Mouse (Mus musculus): Measurements from ENCODE around the gene Agpat3. TPM values are rescaled to one million over a fixed set of nuclear protein-coding genes. Genes with fewer than 3 reads are reported as not detected.
A peak's percentile ranks its signal among the peaks of the same experiment; 100 is the strongest.

Gene Agpat3
- total RNA-seq, 1 experiment from 2014 or later: 10.9 TPM

GRCm38 (mm10) chr10:78255646-78256059, 96.6 kb downstream of the Agpat3 start:
- peak; percentile 69 to 78 for ATAC-seq (replicated peaks in 1 of 2; ENCODE audit: insufficient read depth in 1 of 2, low FRiP score in 2 of 2, low TSS enrichment in 1 of 2, low read depth in 1 of 2, poor library complexity in 2 of 2, severe bottlenecking in 2 of 2)

DNA sequence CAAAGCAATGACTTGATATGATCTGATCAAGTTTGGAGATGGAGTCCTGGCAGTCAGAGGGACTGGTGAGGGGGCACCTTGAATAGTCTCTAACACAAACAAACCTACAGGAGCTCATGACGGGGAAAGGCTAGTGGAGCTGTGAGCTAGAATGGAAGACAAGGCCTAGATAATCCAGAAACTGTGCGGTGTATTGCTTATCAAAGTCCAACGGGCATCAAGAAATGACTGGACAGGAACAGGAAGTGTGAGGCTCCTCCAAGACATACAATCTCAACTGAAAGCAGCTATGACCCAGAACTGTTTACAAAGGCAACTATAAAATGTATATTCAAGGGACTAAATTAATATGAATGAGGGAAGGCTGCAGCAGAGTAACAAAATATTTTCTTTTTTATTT, 105.1 kb downstream of the Agpat3 start:
- ATAC-seq (replicated peaks in 1 of 2; ENCODE audit: insufficient read depth in 1 of 2, low FRiP score in 2 of 2, low TSS enrichment in 1 of 2, low read depth in 1 of 2, poor library complexity in 2 of 2, severe bottlenecking in 2 of 2): no peak

DNA sequence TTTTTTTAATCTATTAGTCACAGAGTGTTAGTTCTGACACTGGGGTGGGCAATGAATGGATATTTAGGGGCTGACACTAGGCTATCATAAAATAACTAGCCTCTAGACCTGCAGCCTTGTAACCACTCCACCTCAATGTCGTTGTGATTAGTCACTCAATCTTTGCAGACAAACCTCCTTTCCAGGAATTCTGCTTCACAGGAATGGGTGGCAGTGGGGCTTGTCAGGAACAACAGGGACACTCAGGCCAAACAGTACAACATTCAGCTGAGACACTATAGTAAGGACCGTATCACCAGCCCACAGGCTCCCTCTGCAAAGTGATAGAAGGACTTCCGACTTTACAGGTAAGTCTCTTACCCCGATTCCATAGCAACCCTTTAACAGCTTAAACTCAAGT, 105.6 kb downstream of the Agpat3 start:
- ATAC-seq (replicated peaks in 1 of 2; ENCODE audit: insufficient read depth in 1 of 2, low FRiP score in 2 of 2, low TSS enrichment in 1 of 2, low read depth in 1 of 2, poor library complexity in 2 of 2, severe bottlenecking in 2 of 2): no peak

- no peak for ATAC-seq (replicated peaks in 1 of 2; ENCODE audit: insufficient read depth in 1 of 2, low FRiP score in 2 of 2, low TSS enrichment in 1 of 2, low read depth in 1 of 2, poor library complexity in 2 of 2, severe bottlenecking in 2 of 2)
Measured at GRCm38 (mm10) chr10:78245225-78245547, 107.1 kb downstream of the Agpat3 start.

DNA sequence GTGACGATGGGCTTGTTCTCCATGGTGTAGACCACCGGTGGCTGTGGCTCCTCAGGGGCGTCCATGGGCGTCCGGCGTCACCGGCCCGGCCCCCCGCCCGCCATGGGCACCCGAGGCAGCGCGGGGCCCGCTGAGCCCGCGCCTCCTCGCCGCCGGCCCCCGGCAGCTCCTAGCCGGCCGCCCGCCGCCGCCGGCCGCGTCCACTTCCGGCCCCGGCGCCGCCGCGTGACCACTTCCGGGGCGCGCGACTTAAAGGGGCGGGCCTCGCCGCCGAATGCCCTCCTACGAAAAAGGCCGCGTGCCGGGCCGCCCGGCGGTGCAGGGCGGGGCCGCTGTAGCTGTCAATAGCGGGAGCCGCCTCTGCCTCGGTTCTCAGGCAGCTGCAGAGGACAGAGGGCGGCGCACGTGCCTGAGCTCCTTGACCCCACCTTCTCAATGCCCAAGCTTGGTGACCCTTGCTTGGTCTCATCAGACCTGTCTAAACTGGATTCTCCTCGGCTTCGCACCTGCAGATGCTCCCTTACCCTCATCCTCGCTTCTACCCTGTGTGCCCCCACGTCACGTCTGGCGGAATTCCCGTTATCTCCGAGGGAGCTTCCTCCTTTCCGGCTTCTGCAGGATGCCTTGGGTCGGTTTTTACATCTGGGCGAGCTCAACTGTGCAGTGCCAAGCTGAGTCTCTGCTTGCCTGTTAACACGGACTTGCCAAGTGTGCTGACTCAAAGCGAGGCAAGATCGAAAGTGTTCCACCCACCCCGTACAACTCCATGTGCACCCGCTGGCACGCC, 107.7 kb downstream of the Agpat3 start, which contains the start of gene Trappc10:
Trappc10 (minus strand) TSS at position 204 of the 787 bp plus-strand sequence.
- peak; percentile 74 to 81 for ATAC-seq (replicated peaks in 1 of 2; ENCODE audit: insufficient read depth in 1 of 2, low FRiP score in 2 of 2, low TSS enrichment in 1 of 2, low read depth in 1 of 2, poor library complexity in 2 of 2, severe bottlenecking in 2 of 2)

DNA sequence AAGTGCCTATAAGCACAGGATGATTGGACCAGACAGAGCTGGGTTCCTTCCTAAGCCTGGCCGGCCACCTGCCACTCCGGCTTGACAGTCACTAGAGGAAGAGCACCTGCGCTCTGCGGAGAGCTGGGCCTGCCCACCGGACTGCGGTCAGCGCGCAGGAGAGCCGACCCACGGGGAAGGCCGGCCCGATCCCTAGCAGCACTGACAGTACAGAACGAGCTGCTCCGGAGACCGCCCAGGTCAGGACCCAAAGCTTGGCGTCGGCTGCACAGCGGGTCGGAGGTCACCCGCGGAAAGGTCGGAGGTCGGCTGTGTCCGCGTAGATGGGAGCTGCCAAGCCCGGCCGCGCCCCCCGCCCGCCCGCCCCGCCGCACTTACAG, 108.2 kb downstream of the Agpat3 start:
- peak; percentile 39 to 53; a peak in 3 of 4 replicates for ATAC-seq (replicated peaks in 1 of 2; ENCODE audit: insufficient read depth in 1 of 2, low FRiP score in 2 of 2, low TSS enrichment in 1 of 2, low read depth in 1 of 2, poor library complexity in 2 of 2, severe bottlenecking in 2 of 2)

DNA sequence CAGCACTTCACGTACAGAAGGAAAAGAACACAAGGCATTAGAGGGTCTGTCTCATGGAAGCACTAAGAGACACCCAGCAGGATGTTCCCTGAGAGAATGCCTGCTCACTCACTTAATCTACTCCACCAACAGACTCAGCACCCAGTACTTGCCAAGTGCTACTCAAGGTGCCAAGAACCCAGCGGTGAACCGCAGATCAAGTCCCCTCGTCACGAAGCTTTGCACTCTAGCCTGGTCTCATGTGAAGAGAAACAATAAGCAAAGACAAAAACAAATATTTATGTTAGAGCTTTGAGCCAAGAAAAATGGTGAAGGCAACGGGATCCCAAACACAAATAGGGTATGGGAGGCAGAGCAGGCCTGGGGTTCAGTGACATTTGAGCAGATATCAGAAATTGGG, 113.4 kb downstream of the Agpat3 start:
- no peak for ATAC-seq (replicated peaks in 1 of 2; ENCODE audit: insufficient read depth in 1 of 2, low FRiP score in 2 of 2, low TSS enrichment in 1 of 2, low read depth in 1 of 2, poor library complexity in 2 of 2, severe bottlenecking in 2 of 2)

- ATAC-seq (replicated peaks in 1 of 2; ENCODE audit: insufficient read depth in 1 of 2, low FRiP score in 2 of 2, low TSS enrichment in 1 of 2, low read depth in 1 of 2, poor library complexity in 2 of 2, severe bottlenecking in 2 of 2): no peak
Measured at GRCm38 (mm10) chr10:78238297-78238696, 114.0 kb downstream of the Agpat3 start.

GRCm38 (mm10) chr10:78237809-78238208, 114.5 kb downstream of the Agpat3 start:
- ATAC-seq (replicated peaks in 1 of 2; ENCODE audit: insufficient read depth in 1 of 2, low FRiP score in 2 of 2, low TSS enrichment in 1 of 2, low read depth in 1 of 2, poor library complexity in 2 of 2, severe bottlenecking in 2 of 2): no peak

GRCm38 (mm10) chr10:78236885-78237629, 115.2 kb downstream of the Agpat3 start:
- peak; percentile 38 to 77; a peak in 3 of 4 replicates for ATAC-seq (replicated peaks in 1 of 2; ENCODE audit: insufficient read depth in 1 of 2, low FRiP score in 2 of 2, low TSS enrichment in 1 of 2, low read depth in 1 of 2, poor library complexity in 2 of 2, severe bottlenecking in 2 of 2)

- no peak for ATAC-seq (replicated peaks in 1 of 2; ENCODE audit: insufficient read depth in 1 of 2, low FRiP score in 2 of 2, low TSS enrichment in 1 of 2, low read depth in 1 of 2, poor library complexity in 2 of 2, severe bottlenecking in 2 of 2)
Measured at GRCm38 (mm10) chr10:78233756-78234155, 118.5 kb downstream of the Agpat3 start.

- ATAC-seq (replicated peaks in 1 of 2; ENCODE audit: insufficient read depth in 1 of 2, low FRiP score in 2 of 2, low TSS enrichment in 1 of 2, low read depth in 1 of 2, poor library complexity in 2 of 2, severe bottlenecking in 2 of 2): no peak
Measured at GRCm38 (mm10) chr10:78233161-78233560, 119.1 kb downstream of the Agpat3 start.

- 0 out of 4 replicates have a peak, but pooled peaks of 1 of the 2 experiments have one; percentile 1 for ATAC-seq (replicated peaks in 1 of 2; ENCODE audit: insufficient read depth in 1 of 2, low FRiP score in 2 of 2, low TSS enrichment in 1 of 2, low read depth in 1 of 2, poor library complexity in 2 of 2, severe bottlenecking in 2 of 2)
Measured at GRCm38 (mm10) chr10:78232301-78232980, 119.8 kb downstream of the Agpat3 start.

DNA sequence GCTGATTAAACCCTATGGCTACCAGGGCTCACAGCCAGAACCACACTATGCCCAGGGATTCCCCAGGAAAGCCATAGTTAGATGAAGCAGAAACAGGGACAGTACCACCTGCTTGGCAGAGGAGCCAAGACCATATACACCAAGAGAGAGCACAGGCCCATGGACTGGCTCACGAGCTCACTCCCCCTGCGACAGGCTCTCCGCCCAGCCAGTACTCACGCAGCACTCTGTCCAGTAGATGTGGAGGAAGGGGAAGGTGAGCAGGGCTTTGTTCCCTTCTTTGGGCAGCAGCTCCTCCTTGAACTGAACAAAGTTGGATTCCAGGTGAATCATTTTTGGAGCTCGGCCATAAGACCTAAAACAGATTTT, 123.7 kb downstream of the Agpat3 start:
- ATAC-seq (replicated peaks in 1 of 2; ENCODE audit: insufficient read depth in 1 of 2, low FRiP score in 2 of 2, low TSS enrichment in 1 of 2, low read depth in 1 of 2, poor library complexity in 2 of 2, severe bottlenecking in 2 of 2): peak in 1 of 2 experiments; percentile 19; a peak in 1 of 4 replicates

DNA sequence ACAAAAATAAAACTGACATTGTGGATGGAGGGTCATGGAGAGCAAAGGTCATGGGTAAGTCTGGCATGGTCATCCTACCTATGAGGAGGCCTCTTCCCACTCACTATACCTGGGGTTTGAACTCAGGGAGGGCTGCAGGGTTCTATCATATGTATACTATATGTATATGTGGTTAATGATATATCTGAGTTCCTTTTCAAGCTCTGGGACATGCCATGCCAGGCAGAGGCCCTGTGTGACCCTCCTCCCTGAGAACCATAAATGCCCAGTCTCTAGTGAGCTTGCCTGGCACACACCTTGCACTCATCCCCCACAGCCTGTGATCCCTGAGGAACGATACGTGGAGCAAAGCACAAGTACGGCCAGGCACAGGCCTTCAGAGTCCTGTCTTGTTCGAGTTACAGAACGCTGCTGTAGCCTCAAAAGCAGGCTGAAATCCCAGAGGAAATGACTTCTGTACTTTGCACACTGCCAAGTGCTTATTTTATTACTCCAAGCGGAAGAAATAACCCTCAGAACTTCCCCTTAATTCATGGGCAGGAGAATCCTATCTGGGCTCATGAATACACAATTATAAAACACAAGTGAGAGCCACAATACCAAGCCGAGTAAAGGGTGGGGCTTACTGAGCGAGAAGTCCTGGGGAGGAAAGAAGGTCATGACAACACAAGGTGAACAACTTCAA, 124.3 kb downstream of the Agpat3 start:
- peak; percentile 30 to 39; a peak in 2 of 4 replicates for ATAC-seq (replicated peaks in 1 of 2; ENCODE audit: insufficient read depth in 1 of 2, low FRiP score in 2 of 2, low TSS enrichment in 1 of 2, low read depth in 1 of 2, poor library complexity in 2 of 2, severe bottlenecking in 2 of 2)

DNA sequence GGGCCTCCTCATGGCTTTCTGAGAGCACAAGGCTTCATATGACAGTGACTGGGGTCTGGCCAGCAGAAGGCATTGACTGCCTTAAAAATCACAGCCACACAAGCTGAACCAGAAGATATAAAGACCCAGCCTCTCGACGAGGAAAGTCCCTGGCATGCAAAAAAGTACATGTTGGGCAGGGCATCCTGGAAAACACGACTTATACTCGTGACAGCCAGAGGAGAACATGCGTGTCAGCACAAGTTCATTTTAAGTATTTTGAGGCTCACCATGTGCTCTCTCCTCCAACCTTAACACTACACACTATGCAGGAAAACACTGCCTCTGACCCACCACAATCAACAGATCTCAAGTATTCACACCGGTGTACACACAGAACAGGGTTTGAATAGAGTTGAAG, 128.2 kb downstream of the Agpat3 start:
- no peak for ATAC-seq (replicated peaks in 1 of 2; ENCODE audit: insufficient read depth in 1 of 2, low FRiP score in 2 of 2, low TSS enrichment in 1 of 2, low read depth in 1 of 2, poor library complexity in 2 of 2, severe bottlenecking in 2 of 2)

DNA sequence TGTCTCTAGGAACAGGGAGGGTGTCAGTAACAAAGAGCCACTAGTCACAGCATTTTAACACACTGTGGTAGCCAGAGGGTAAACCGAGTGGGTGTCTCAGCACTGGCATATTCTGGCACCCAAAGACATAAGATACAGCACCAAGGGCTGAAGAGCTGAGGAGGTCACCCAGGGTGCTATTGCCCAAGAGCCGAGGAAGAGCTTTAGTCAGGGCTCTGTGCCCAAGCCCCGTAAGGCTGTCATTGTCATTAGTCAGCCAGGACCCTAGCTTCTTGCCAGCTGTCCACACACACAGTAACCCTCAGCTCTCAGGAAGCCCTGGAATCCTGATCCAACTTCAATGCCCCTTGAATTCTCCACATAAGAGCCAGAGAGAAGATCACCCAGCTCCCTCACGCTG, 129.4 kb downstream of the Agpat3 start:
- no peak for ATAC-seq (replicated peaks in 1 of 2; ENCODE audit: insufficient read depth in 1 of 2, low FRiP score in 2 of 2, low TSS enrichment in 1 of 2, low read depth in 1 of 2, poor library complexity in 2 of 2, severe bottlenecking in 2 of 2)

All from hematopoietic stem cell, adult 5-6 weeks (primary cell).